Mouse (Mus musculus) layer of hippocampus, postnatal 14 days (tissue): Measurements from ENCODE around the gene Filip1. TPM values are rescaled to one million over a fixed set of nuclear protein-coding genes. Genes with fewer than 3 reads are reported as not detected.

ENCODE experiments used
- DNase-seq, 2 experiments: peaks; one replicate each; pipeline ENCODE4 v3.0.0; 2021 to 2022; ENCODE audit warnings: low spot score in 2 of 2, mixed read lengths in 1 of 2
- total RNA-seq, 2 experiments: library from RNA; stranded (reverse); gene quantifications; 2 replicates each; pipeline ENCODE4 v1.2.3; 2021

Filip1 gene
- total RNA-seq, 2 experiments from 2014 or later: 13.6 to 15.5 TPM

- no peak for DNase-seq
Measured at GRCm38 (mm10) chr9:79983244-79983643, 29.4 kb downstream of the Filip1 start.

- no peak for DNase-seq
Measured at GRCm38 (mm10) chr9:79979274-79979673, 33.4 kb downstream of the Filip1 start.

DNA sequence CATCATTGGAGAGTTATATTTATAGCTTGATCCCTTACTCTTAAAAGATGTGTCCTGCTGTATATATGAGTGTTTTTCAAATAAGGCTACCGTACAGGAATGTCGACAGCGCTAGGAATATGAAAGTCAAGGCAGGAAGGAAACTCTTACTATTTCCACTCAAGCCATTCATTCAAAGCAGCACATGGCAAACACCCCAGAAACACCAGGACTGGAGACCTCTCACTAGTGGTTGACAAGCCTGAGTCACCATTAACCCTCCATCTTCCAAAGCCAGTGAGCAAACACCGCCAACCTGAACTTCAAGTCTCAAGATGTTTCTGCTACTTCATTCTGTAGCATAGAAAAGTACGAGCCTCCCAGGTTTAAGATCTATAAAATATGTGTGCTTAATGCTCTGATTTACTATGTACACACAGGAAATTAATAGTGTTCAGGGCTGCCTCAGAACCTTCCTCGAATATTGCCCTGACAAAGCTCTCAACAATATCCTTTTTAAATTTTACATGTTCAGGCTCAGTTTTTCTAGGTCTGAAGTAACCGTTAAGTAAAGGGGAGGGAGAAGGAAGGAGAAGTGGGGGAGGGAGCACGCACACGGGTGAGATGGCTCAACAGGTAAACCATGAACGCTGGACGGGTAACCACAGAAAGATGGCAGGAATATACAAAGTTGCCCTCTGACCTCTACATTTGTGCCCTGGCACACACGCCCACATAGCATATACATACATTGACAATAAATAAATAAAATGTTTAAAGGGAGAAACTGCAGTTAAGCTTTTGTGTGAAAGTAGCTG is 34.2 kb downstream of the Filip1 start:
- DNase-seq: no peak

DNA sequence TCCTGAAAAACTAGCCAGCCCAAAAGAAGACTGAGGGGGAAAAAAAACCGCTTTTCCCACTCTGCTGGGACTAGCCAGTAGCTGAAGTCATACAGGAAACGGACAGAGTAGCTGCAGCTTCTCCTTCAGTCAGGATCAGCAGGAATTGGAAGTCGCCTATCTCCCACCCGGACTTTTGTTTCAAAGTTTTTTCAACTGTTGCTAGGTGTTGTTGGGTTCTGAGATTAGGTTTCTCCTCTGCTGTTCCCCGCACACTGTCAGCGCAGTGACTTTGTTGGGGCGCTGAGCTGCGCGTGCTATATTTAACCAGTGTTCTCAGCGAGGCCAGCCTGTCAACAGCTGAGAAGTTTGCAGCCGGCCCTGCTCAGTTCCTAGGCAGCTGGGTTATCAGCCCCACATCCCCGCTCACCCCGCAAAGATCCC is 35.1 kb downstream of the Filip1 start:
- DNase-seq: peak; percentile 19 to 47

DNA sequence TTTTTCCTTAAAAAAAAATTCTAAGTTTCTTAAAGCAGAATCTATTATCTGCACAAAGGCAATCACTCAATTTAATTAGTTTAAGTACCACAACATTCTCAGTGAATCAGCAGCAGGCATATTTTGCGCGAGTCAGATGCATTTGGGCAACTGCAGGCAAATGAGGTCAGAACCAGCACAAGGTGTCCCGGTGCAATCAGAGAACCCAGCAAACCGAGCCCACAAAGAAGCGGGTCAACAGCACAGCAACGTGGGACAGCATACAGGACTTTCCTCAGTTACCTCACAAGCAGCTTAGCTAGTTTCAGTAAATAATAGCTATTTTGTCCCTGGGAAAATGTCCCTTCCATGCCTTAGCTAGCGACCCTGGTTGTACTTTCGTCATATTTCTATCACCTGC is 35.9 kb downstream of the Filip1 start:
- DNase-seq: no peak

DNA sequence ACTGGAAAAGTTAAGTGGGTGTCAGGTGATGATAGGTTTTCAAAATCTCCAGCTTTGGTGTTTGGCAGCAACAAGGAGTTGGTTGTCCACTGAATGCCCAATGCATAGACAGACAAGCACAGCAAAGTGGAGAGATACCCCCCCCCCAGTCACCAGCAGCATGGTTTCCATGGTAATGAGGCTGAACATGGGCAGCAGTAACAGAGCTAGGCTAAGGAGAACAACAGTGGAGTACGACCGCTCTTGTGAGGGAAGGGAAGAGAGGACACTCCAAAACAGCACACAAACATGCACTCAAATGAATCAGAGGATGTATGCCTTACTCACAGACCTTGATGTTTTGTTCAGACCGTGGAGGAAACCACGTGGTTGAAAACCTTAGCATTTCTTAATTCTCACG is 37.5 kb downstream of the Filip1 start:
- no peak for DNase-seq

GRCm38 (mm10) chr9:79973582-79973981 is 39.1 kb downstream of the Filip1 start:
- no peak for DNase-seq

- DNase-seq: no peak
Measured at GRCm38 (mm10) chr9:79972705-79973104, 39.9 kb downstream of the Filip1 start.

GRCm38 (mm10) chr9:79971619-79972018 is 41.0 kb downstream of the Filip1 start:
- DNase-seq: no peak

DNA sequence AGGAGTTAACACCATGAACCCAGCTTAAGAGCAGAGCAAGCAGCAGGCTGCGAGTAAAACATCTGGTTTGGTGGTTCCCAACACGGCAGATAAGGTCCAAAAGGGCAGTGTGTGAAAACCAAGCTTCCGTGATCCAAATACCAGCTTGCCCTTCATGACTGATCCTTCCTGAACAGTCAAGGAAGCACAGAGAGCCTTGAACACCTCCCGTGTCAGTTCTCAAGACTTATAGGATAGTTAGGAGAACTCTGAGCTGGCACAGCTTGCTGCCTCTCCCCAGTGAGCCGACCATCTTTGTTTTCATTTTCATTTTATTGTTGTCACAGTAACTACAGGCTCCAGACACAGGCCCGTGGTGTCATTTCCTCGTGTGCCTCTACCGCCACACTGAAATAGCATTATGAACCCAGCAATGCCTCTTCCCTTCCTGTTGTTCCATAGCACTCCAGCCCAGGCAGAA is 42.0 kb downstream of the Filip1 start:
- DNase-seq: no peak

DNA sequence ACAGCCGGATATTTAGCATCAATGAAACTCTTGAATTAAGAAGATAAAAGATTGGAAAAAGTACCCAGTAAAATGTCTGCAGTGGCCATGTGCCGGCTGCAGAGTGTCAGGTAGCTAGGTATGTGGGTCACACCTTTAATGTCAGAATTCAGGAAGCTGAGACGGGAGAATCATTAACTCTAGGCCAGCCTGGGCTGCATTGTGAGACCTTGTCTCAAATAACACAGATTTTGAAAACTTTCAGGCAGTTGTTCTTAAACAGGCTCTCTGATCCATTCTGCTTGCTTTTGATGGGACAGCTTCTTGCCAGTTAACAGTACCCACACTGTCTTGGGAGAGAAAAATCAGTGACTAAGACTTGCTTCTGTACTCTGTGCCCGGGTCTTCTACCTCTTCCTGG is 43.1 kb downstream of the Filip1 start:
- no peak for DNase-seq

GRCm38 (mm10) chr9:79966711-79967487 is 45.8 kb downstream of the Filip1 start:
- no peak for DNase-seq

- DNase-seq: peak in 1 of 2 experiments; percentile 16
Measured at GRCm38 (mm10) chr9:79965600-79966392, 46.9 kb downstream of the Filip1 start.

DNA sequence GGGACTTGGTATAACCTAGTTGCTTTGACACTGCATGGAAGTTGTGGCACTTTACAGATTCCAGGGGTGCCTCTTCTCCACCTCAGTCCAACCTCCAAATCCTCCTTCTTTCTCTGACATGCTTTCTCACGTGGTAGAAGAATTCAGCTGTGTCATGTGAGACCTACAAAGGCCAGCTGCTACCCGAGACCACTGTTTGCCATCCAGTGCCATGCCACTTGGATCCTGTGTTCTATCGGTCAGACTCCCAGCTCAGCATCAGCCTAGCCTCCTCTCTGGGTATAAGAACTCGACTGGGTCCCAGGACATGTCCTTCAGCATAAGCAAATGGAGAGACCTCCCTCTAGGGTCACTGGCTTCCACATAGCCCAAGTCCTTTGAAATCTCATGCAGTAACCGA is 47.6 kb downstream of the Filip1 start:
- no peak for DNase-seq

- DNase-seq: peak; percentile 23 to 27
Measured at GRCm38 (mm10) chr9:79961630-79962285, 50.9 kb downstream of the Filip1 start.

- DNase-seq: no peak
Measured at GRCm38 (mm10) chr9:79960453-79960852, 52.2 kb downstream of the Filip1 start.

DNA sequence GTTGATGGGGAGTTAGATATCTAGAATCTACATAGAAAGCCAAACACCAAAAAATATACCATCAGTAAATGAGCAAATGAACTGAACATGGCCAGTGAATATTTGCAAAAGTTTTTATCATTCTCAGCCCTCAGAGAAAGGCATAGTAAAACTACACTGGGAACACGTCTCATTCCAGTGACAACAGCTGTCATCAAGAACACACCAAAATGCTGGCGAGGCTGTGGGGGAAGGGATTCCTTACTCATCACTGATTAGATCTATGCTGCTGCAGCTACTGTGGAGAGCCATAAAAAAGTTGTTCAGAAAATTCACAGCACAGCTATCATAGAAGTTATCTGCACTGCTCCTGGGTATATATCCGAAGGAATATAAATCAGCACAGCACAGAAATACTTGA is 54.3 kb downstream of the Filip1 start:
- no peak for DNase-seq

DNA sequence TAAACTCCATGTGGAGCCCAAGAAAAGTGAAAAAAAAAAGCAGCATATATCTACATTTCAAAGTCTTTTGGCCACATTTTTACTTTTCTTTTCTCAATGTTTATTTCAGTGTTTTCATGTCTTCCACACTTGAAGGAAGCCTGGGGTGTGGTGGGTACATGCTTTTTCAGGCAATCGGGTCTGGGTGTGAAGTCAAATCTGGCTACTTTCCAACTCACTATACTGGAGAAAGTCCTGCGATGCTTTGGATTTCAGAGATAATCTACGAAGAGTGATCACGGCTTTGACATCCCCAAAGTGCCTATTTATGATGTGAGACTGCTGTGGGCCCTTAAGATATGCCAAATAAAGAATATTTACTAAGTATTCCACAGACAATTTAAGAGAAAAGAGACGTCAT is 57.7 kb downstream of the Filip1 start:
- DNase-seq: no peak

DNA sequence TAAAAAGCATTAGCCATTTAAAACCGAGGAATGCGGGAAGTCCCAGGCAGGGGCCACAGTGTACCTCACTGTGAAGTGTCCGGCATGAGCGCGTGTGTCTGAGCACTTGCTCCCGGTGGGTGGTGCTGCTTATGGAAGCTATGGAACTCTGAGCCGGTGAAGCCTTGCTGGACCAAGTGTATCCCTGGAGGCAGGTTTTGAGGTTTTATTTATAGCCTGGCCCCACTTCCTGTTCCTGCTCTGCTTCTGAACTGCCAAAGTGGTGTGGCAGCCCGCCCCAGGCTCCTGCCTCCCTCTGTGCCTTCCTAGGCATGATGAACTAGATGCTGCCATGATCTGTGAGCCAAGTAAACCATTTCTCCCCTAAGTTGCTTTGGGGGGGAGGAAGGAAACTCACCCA is 60.7 kb downstream of the Filip1 start:
- no peak for DNase-seq

- no peak for DNase-seq
Measured at GRCm38 (mm10) chr9:79951339-79951738, 61.3 kb downstream of the Filip1 start.

- no peak for DNase-seq
Measured at GRCm38 (mm10) chr9:79950666-79951065, 62.0 kb downstream of the Filip1 start.
